Mouse (Mus musculus) frontal cortex, adult (tissue): ENCODE results near the gene Prkra.
A peak's percentile ranks its signal among the peaks of the same experiment; 100 is the strongest.

ENCODE experiments used
- ATAC-seq: cut with Nextera tagmentation; 2 replicates; pipeline ENCODE4 v1.9.2; 2017; ENCODE audit warnings: mild to moderate bottlenecking, moderate library complexity, mixed read lengths; ENCODE audit not compliant: low TSS enrichment

The Prkra gene

DNA sequence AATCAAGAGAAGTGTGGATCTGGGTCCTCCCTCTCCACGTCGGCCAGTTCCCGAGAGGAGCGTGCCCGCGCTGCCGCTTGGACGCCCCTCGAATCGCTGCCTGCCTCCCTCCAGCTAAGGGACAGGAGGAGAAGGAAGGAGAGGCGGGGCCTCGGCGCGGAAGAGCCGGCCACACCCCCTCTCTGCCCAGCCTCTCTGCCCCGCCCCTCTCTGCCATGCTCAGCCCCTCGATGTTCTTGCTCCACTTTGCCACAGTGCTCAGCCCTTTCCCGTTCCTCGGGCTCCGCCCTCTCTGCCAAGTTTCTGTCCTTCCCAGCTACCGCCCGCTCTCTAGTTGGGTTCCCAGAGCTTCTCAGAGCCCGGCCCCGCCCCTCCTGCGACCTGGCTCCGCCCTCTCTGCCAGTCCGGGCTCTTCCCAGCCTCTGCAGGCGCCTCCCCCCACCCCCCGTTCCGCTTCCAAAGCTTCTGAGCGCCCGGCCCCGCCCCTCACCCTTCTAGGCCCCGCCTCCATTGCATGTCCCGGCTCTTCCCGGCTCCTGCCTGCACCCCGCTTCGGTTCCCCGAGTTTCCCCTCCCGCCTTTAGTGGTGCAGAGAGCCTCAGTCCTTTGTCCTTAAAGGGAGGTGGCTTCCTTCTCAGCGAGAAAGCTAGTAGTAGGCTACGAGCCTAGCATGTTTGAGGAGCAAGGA lies at the start of gene Prkra, which contains the start of gene Pjvk:
Gene Prkra (minus strand): TSS at position 133 of the 688 bp plus-strand sequence.
Gene Pjvk (plus strand): TSS at position 594 of the 688 bp plus-strand sequence.
- ATAC-seq: peak; percentile 95

DNA sequence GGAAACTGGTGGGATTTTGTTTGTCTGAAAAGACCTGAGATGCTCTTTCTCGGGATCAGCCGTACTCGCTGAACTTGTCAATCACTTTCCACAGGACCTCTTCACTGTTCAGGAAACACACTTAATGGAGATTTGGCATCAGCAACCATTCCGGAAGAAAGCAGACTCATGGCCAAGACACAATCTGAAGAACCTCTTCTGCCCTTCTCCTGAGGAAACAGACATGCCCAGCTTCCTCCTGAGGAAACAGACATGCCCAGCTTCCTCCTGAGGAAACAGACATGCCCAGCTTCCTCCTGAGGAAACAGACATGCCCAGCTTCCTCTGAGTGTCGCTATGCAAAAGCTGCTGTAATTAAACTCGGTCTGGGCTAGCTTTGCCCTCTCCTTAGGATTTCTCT lies 47.5 kb upstream of the Prkra start:
- no peak for ATAC-seq

DNA sequence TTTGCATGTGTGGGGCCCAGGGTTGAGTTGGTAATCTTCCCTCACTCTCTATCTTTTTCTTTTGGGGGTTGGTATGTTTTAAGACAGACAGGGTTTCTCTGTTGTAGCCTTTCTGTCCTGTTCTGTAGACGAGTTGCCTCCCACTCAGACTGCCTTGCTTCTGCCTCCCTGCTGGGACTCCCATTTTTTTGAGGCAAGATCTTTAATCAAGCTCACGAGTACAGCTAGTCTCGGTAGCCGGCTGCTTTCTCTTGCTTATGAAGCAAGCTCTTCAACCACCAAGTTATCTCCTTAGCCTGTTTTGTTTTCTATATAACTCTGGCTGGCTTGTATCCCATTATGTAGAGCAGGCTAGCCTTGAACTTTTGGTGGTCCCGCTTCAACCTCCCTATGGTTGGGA lies 46.0 kb upstream of the Prkra start:
- ATAC-seq: peak; percentile 81; the same call in 1 of the 2 replicates

DNA sequence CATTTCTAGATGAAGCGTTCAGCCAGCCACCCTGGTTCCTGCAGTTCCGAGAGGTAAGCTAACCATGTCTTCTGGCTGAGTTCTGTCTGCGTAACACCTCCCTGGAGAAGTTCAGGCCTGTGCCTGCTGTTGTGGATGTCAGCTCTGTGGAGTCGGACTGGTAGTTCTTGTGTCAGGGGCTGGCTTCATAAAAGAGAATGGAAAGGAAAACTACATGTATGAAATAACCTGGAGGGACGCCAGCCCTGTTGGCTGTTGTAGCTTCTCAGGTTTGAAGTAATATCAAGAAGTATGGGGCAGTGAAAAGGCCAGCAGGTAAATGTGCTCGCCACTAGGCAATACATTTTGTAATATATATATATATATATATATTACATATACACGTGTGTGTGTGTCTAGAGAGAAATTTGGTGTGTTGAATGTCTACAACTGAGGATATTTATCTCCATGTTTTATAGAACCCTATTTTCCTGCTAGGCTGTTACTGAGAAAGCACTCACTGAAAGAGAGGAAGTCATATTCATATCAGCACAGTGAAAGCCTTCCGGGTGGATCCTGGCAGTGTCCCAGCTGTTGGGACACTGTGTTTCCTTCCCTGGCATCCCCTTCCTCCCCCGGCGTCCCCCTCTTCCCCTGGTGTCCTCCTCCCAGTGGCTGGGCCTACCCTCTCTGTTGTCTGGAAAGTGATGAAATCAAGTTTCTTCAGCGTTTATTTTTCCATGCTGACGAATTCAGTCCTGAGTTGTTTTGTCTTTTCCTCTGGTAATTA lies 42.8 kb upstream of the Prkra start:
- ATAC-seq: no peak

DNA sequence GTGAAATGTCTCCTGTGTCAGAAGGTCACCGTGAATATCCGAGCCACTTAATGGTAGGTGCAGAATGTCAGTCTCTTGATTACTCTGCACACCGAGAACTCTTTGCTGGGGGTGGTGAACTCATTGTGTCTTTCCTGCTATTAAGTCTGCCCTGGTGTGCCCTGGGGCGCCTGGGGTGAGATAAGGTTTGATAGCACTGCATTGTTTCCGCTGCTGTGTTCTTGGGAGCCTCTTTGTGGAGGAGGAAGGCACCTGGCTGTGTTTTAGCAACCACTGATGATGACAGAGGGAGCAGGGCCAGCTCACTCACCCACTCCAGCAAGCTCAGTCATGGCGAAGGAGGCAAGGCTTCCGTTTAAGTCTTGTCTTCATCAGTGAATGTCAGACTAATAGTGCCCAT lies 40.3 kb upstream of the Prkra start:
- ATAC-seq: peak; percentile 38; the same call in 1 of the 2 replicates

DNA sequence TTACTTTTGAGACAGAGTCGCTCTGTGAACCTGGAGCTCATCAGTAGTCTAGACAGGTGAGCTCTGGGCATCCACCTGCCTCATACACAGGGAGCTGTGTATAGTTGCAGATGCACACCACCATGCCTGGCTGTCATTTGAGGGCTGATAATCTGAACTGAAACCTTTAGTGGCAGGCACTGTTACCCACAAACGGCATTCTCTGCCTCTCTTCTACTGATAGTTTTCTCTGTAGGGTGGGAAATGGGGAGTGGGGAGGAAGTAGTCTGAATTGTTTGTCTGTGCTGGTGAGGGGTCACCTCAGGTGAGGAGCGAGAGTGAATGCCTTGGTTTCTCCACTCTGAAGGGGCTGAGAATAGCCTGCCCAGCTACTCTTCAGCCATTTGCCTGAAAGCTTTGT lies 39.8 kb upstream of the Prkra start:
- no peak for ATAC-seq

DNA sequence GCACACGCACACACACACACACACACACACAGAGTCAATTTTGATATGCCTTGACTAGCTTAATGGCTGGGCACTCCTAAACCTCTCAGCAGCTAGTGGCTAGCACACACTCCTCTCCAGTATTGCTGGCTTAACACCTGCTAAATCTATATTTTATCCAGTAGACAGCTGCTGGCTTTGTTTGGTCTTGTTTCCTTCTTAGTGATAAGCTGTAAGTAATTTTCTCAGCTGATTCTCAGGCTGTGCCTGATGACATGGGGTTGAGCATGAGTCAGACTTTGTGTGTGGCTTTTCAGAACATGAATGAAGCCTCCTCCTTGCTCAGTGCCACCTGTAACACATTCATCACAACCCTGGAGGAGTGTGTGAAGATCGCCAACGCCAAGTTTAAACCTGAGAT lies 39.2 kb upstream of the Prkra start:
- peak; percentile 59 for ATAC-seq

DNA sequence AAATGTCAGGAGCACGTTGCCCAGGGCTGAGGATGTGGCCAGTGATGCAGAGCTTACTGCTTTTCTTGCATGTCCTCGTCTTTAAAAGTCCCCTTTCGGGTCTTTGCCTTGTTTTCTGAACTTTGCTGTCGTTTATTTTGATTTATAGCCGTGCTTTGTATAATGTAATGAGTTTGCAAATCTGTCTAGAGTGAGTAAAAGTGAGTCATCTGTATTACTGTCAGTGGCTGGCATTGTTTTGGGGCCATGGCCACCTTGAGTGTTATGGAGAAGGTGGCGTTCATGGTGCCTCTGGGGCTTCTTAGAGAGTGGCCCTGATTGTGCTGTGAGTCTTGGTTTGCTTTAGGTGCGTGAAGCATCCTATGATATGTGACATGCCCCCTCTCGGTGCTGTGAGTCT lies 34.5 kb upstream of the Prkra start:
- ATAC-seq: no peak

DNA sequence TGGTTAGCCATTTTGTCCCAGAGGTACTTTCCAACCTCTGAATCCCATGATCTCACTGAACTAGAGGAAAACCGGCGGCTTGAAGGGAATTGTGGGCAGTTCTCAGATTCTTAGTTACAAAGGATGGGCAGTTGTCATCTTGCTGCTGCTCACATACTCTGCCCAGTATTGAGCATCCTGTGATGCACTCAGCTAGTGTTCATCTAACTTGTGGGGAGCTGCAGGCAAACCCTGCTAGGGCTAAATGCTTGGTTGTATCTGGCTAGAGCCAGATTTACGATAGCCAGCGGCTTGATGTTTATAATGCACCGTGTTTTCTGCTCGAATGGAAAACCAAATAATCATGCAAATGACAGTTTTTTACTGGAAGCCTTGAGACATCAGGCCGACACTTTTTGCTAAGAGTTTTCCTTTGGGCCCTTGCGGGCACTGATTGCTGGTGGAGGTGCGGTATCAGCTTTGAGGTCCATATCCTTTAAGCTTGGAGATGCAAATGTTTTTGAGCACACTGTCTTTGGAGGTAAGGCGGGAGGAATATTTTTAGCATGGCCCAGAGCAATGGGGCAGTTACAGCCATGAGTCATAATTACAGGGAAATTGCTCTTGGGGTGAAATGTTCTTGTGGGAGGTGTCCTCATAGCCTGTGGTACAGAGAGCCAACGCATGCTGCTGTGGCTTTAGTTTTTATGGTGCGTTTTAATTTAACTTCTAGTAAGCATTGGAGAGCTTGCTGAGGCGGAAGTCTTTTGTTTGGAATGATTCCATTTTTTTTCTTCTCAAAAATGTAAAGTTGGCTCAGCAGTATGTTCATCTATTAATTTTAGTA lies 28.8 kb upstream of the Prkra start:
- ATAC-seq: no peak

DNA sequence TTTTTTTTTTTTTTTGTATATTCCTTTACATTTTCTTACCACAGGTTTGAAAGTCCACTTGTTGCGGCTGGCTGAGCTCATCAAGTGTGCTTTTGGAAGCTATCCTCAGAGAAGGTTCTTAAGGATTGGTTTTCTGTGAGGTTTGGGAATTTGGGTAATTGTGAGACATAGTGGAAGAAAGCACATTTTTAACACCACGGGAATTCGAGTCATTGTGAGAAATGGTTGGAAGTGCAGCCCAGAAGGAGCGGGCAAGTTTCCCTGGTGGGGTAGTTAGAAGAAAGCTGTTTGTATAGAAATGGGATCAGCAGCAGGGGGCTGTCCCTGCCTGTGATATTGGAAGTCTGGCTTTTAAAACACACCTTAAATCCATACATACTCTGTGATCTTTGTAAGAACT lies 28.1 kb upstream of the Prkra start:
- no peak for ATAC-seq

DNA sequence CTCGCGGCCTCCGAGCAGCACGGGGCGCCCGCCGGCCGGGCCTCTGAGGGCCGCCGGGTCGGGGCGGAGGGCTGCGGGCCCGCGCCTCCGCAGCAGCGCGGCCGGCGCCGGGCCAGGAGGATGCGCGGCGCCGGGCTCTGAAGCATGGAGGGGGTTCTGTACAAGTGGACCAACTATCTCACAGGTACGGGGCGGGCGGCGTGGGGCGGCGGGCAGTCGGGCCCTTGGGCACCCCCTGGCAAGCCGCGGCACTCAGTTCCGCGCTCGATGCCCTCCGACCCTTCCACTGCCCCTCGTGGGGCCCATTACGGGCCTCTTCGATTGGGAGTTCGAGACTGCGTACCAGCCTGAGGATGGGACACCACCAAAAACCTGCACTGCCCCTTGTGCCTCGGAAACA lies 27.6 kb upstream of the Prkra start:
- peak; percentile 8; the same call in 1 of the 2 replicates for ATAC-seq

DNA sequence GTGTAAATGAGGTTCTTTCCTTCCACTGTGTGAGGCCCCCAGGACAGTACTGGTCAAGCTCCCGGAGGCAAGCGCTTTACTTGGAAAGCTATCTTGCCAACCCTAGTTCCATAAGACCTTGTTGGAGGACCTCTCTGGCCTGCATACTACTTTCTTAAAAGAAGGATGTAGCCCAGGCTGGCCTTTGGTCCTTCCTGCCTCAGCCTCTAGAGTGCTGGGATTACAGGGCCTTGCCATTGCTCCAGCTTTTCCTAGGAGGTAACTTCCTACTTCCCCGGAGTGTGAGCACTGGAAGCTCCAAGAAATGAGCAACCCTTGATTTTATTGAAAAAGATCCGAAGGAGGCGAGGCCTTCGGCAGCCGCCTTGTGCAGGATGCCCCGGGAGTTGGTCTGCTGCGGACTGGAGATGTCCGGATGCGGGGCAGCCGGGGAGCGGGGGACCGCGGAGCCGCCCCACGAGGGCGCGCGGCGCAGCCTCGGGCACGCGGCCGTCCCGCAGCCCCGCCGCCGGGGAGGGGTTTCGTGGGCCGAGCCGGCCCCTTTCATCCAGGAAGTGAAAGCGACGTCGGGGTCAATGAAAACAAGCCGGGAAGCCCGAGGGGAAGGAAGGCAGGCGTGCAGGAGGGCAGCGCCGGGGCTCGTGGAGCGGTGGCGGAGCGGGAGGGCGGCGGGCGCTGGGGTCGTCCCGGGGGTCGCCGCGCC lies 27.1 kb upstream of the Prkra start, which contains the start of gene Plekha3:
Gene Plekha3 (plus strand): TSS at position 557 of the 703 bp plus-strand sequence.
- peak; percentile 87 for ATAC-seq

DNA sequence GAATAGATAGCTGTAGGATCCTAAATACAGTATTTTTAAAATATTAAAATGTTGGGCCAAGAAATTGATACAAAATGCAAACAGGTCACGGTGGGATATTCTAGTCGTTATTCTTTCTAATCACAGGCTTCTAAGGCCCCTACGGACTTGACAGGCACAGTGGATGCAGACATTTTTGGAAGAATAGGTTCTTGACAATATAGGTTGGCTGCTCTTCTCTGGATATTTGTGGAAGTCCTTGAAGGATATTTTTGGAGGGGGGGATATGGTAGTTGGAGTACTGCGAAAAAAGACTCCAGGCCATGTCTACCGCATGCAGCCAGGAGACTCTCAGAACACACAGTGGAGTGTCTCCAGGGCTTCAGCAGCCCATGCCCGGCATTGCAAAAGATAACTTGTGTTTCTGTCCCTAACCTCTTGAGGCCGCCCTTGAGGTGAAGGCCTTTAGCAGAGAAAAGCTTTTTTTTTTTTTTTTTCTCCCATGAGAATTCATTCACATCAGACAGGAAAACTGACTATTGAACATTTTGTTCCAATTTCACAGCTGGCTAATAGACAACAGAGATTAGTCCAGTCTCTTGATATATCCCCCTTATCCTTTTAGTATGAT lies 25.8 kb upstream of the Prkra start:
- no peak for ATAC-seq

DNA sequence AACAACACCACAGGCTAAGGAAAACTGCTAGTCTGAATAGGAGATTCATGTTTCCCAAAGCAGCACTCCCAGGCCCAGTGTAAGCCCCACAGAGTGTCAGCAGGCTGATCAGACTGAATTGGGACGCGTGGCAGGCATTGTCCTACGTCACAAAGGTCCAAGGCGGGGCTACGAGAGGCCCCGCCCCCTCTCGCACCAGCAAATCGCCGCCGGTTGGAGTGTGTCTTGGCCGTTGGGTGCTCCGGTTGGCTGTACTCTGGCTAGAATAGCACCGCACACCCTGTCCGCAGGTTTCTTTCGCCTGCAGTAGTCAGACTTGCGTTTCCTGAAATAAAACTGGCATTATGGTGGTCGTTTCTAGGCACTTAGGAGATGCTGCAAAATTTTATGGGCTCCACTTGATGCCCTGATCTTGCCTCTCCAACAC lies 25.2 kb upstream of the Prkra start, which contains the start of gene Fkbp7:
Gene Fkbp7 (minus strand): TSS at position 151 of the 427 bp plus-strand sequence.
- ATAC-seq: peak; percentile 81

DNA sequence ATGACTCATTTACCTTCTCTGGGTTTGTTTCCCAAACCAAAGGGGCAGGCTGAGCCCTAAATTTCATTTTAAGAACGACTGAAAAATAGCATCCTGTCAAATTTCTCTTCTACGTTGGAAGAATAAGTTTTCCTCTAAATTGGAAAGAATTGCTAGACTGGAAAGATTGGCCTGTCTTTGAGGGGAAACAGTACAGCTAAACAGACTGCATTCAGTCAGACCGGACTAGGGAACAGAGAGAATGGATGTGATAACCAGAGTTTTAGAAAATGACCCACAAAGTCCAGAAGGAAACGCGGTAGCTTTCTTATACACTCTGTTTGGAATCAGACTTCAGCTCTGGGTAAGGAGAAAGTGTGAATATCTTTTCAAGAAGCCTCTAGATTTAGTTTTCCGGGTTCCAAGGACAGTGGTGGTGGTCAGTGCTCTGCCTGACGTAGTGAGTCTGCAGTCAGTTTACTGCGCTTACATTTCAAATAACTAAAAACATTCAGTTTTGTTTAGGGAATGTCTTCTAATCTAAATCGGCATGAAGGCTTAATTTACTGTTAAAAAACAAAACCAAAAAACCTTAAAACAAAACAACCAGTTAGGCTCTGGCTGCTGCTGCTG lies 24.4 kb upstream of the Prkra start:
- ATAC-seq: no peak

DNA sequence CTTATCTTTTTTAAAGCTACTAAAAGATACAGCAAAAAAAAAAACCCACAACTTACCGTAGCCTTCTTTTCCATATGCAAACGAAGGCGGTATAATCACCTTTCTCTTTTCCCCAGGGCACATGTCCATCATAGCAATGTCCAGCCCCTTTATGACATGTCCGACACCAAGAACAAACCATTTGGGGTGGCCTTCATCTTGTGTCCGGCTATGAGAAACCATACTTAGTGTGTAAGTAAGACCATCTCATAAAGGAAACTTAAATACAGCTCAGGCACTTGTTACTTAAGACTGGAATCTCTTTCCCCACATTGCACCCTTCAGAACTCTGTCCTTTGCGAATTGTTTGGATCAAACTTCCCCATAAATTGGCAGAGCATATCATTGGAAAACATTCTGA lies 23.8 kb upstream of the Prkra start:
- no peak for ATAC-seq

DNA sequence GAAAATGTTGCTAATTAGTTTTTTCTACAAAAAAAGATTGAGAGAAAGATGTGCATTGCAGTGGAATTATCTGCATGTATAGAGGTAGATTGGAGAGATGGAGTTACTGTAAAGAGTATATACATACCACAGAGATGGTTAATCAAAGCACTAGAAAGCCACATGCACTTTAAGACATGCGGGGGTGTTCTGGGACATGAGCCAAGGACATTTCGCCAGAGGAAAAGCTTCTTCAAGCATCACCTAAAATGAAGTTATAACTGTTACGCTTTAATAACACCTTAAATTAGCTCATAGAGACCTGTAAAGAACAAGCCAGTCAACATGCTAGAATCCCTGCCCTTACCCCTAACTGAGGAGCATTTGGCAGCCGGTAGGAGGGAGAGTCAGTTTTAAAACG lies 19.4 kb upstream of the Prkra start:
- peak; percentile 41; the same call in 1 of the 2 replicates for ATAC-seq

DNA sequence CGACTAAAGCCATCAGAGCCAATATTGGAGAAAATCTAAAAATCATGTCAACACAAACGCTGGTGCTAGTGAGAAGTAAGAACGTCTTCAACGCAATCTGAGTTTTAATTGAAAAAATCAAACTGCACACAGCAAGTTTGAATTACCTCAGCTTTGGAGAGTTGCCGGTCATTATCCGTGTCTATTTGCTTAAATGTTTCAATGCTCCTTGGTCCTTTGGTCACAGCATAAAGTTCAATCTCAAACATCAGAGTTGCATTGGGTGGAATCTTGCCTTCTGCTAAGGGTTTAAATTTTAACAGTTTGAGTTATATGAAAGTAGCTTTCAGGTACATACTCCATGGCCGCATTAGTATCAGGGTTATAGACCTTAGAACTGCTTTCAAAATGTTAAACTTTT lies 17.7 kb upstream of the Prkra start:
- no peak for ATAC-seq

DNA sequence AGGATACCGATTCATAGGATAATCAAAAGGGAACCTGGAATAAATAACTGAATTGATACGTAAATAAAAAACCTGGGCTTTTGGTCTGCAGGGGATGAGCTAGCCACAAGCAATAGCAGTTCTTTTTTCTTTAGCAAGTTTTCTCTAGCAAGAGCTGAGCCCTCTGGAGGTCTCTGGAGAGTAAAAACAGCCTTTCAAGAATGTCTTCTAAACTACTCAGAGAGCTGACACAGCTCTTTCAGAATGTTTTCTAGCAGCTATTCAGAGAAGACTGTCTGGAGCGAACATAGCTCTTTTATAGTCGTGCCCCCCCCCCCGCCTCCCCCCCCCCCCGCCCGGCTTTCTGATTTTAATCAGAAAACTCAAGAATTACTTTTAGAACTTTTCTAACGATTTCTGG lies 11.6 kb upstream of the Prkra start:
- no peak for ATAC-seq

DNA sequence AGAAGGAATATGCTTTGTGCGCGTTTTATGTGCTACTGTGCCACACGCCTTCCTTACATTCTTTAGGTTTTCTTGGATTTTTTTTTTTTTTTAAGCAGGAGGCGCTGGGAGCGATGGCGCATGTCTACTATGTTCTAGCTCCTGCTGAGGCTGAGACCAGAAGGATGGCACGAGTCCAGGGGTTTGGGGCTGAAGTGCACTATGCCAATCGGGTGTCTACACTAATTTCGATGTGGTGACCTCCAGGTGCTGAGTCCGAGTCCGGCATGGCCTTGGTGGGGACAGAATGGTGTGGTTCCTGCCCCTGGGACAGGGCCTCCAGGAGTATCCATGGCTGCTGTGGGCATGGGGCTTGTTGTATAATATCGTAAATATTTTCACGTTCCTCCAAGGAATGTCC lies 10.7 kb upstream of the Prkra start:
- no peak for ATAC-seq

DNA sequence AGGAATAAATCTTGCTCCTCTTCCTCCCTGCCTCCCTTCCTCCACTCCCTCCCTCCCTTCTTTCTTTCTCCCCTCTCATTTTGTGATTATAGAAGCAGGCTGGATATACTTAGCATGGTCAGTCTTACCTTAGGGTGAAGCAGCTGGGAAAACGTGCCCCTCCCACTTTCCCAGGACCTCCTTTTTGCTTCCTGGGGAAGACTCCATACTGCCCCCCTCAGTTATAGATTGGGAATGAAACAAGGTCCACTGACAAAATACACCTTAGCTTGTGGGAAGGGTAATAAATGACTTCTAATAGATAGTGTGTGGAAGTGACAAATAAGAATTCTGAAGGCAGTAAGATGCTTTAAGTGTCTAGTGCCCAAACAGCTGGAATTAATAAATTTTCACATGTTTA lies 8.2 kb upstream of the Prkra start:
- ATAC-seq: no peak
